9 mouse cellular contexts compared by ENCODE assay signal in the genomic region with DNA sequence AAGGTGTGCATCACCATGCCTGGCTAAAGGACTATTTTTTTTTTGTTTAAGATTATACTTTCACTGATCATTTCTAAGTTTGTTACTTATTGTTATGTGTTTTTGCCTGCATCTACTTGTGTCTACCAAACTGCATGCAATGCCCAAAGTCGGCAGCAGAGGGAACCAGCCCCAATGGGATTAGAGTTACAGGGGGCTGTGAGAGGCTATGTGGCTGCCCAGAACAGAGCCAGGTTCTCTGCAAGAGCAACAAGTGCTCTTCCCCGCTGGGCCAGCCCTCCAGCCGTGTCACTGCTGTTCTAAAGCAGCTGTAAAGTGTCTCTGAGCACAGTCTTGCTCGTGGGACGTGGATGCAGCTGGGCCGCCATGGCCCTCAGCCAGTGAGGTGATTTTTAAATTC. TPM values are rescaled to one million over a fixed set of nuclear protein-coding genes. Genes with fewer than 3 reads are reported as not detected.
DNase-seq lines count a peak whose midpoint lies in the region; ATAC-seq and TF ChIP-seq lines count a peak whose summit lies in the region.
"Had no signal": no experiment of that assay in that cellular context is flagged by ENCODE, and none has a peak within 500 bp of the region (broad histone marks: within the 10 kb centered on the region; RNA-seq: fewer than 3 reads in every experiment).

No protein-coding gene starts in this region.

- peaks cover 2% of the 10 kb centered on the region; the same call in 1 of the 2 replicates for H3K36me3 ChIP-seq in liver, postnatal 0 days (replicated peaks; ENCODE audit: insufficient read depth, low read length)
- H3K36me3 ChIP-seq in spleen, adult 2 months (ENCODE audit: control insufficient read depth, insufficient read depth, low read length): peaks cover 6% of the 10 kb centered on the region
- H3K36me3 ChIP-seq: G1E had no signal

- no peak overlapping the region for H3K9ac ChIP-seq in liver, postnatal 0 days (replicated peaks)

- TF ChIP-seq CTCF in cerebellum, adult 2 months (IDR thresholded peaks at IDR 0.05; ENCODE audit: borderline replicate concordance, insufficient read depth, low read depth, low read length): peak; percentile 42; the same call in 1 of the 2 replicates
- TF ChIP-seq CTCF in liver, postnatal 0 days (IDR thresholded peaks at IDR 0.05; ENCODE audit: low read depth): peak; percentile 83
- TF ChIP-seq CTCF in spleen, adult 2 months (IDR thresholded peaks at IDR 0.05; ENCODE audit: extremely low read depth, insufficient read depth, insufficient read length, insufficient replicate concordance): peak; percentile 49; the same call in 1 of the 2 replicates

- no peaks in the 10 kb centered on the region; the same call in 1 of the 2 replicates for H3K4me1 ChIP-seq in cerebellum, adult 2 months (ENCODE audit: control insufficient read depth, insufficient read depth, low read length)
- no peaks in the 10 kb centered on the region; the same call in 1 of the 2 replicates for H3K4me1 ChIP-seq in liver, postnatal 0 days (ENCODE audit: insufficient read depth)
- H3K4me1 ChIP-seq in spleen, adult 2 months (ENCODE audit: control insufficient read depth, insufficient read depth, insufficient read length): no peaks in the 10 kb centered on the region

- ATAC-seq in liver, postnatal 0 days: peak; percentile 38; the same call in 1 of the 2 replicates

- no peak overlapping the region for H3K4me3 ChIP-seq in cerebellum, adult 2 months (replicated peaks; ENCODE audit: insufficient read depth, low read depth, low read length)
- no peak overlapping the region for H3K4me3 ChIP-seq in liver, postnatal 0 days (ENCODE audit: low read depth, low read length)
- H3K4me3 ChIP-seq in spleen, adult 2 months (ENCODE audit: extremely low read depth, insufficient read depth, insufficient read length): no peak overlapping the region

- intact Hi-C loops in heart, postnatal 10 days (cut with DNase I): loop anchor here (2.0 kb wide), 1 partner anchor 161 kb away; no protein-coding TSS in a partner anchor

- no peak for TF ChIP-seq EP300 in liver, postnatal 0 days (IDR thresholded peaks at IDR 0.05; ENCODE audit: low read depth)

- no peak for DNase-seq in cerebellum, adult 2 months
- DNase-seq in cerebellum, adult 9-11 months: no peak
- DNase-seq in ovary, postnatal 14 days (ENCODE audit: low spot score): peak; percentile 50
- no peak for DNase-seq in ovary, adult 18-20 months (ENCODE audit: low spot score)
- peak; percentile 25 for DNase-seq in c-Kit-positive CD71-positive TER-119-negative erythroid progenitor cells, embryonic 14.5 days (ENCODE audit: low read depth)
- DNase-seq in heart, postnatal 10 days: peak; percentile 60 to 78
- peak; percentile 71 for DNase-seq in liver, postnatal 0 days
- DNase-seq in spleen, adult 2 months (ENCODE audit: low read depth in 1 of 2, low spot score in 2 of 2): peak; percentile 26 to 60

- WGBS in cerebellum, adult 2 months: 31% methylated on average over 6 of the region's 6 CpGs
- WGBS in liver, postnatal 0 days (ENCODE audit: insufficient replicate concordance): 43% methylated on average over 6 of the region's 6 CpGs
- WGBS in spleen, adult 2 months: 48% methylated on average over 6 of the region's 6 CpGs

- H3K27me3 ChIP-seq in cerebellum, adult 2 months (ENCODE audit: control insufficient read depth, insufficient read depth, low read length): no peaks in the 10 kb centered on the region
- H3K27me3 ChIP-seq in liver, postnatal 0 days (ENCODE audit: insufficient read depth, low read length): no peaks in the 10 kb centered on the region
- H3K27me3 ChIP-seq in spleen, adult 2 months (ENCODE audit: control insufficient read depth, insufficient read depth, low read length): no peaks in the 10 kb centered on the region

- H3K9me3 ChIP-seq in liver, postnatal 0 days (ENCODE audit: low read length): no peaks in the 10 kb centered on the region

- no peak for TF ChIP-seq POLR2A in cerebellum, adult 2 months (IDR thresholded peaks at IDR 0.05; ENCODE audit: borderline replicate concordance, insufficient read depth, low read length)
- no peak for TF ChIP-seq POLR2A in spleen, adult 2 months (IDR thresholded peaks at IDR 0.05; ENCODE audit: low read depth, low read length)

- no peak overlapping the region for H3K4me2 ChIP-seq in liver, postnatal 0 days (ENCODE audit: low read depth, low read length)

- no peak overlapping the region for H3K27ac ChIP-seq in cerebellum, adult 2 months (ENCODE audit: insufficient read depth, low read length)
- H3K27ac ChIP-seq in liver, postnatal 0 days (ENCODE audit: low read depth): no peak overlapping the region
- no peak overlapping the region for H3K27ac ChIP-seq in spleen, adult 2 months (ENCODE audit: insufficient read depth, low read length)

RNA-seq across cellular contexts. Expression of gene Casc1, which starts 31.1 kb away (rescaled TPM):
- polyA plus RNA-seq in cerebellum, adult 2 months (2012; rRNA removed): 1.3 and 1.4 TPM in 2 replicates
- under 1 TPM; 0.40 to 0.77 TPM for total RNA-seq in heart, postnatal 10 days (2021)
- polyA plus RNA-seq in liver, postnatal 0 days (2015; fragmentation: Nextera tagmentation; extraction: Ambion mirVana): 0.11 and 0.13 TPM in 2 replicates
- polyA plus RNA-seq in spleen, adult 2 months (2012; rRNA removed): 0.09 and 0.16 TPM in 2 replicates
- polyA plus RNA-seq: G1E had no signal

RNA-seq across cellular contexts. Expression of gene Etfrf1, which starts 31.3 kb away (rescaled TPM):
- polyA plus RNA-seq in cerebellum, adult 2 months (2012; rRNA removed): 33.9 and 37.1 TPM in 2 replicates
- 10 to 100 TPM; 84.5 to 98.7 TPM for total RNA-seq in heart, postnatal 10 days (2021)
- 42.3 and 44.9 TPM in 2 replicates for polyA plus RNA-seq in liver, postnatal 0 days (2015; fragmentation: Nextera tagmentation; extraction: Ambion mirVana)
- 1.5 and 2.3 TPM in 2 replicates for polyA plus RNA-seq in spleen, adult 2 months (2012; rRNA removed)

Comparison
In these comparisons a context has a peak if more than half of its experiments do, and no peak if none do; other contexts are left out.
1. DNase-seq: peak in ovary, postnatal 14 days (single experiment), c-Kit-positive CD71-positive TER-119-negative erythroid progenitor cells, embryonic 14.5 days (single experiment), heart, postnatal 10 days (2 of 2), liver, postnatal 0 days (single experiment) and spleen, adult 2 months (2 of 2); none in cerebellum, adult 2 months (0 of 2), cerebellum, adult 9-11 months (single experiment) and ovary, adult 18-20 months (single experiment).
2. RNA of gene Etfrf1, which starts 31.3 kb away (polyA plus RNA-seq): 42.3 to 44.9 TPM in liver, postnatal 0 days and 33.9 to 37.1 TPM in cerebellum, adult 2 months; 1.5 to 2.3 TPM in spleen, adult 2 months; every median in the first group is over 10 times any median in the second.
3. Peak in every context shown above with its lines, with median percentiles within 50 percentile points of each other: CTCF ChIP-seq.